Mouse (Mus musculus): ENCODE measurements around the gene Gadd45b. TPM values are rescaled to one million over a fixed set of nuclear protein-coding genes. Genes with fewer than 3 reads are reported as not detected.

Gadd45b gene
- polyA plus RNA-seq, 1 experiment from 2014 or later = 145 TPM

- Histone ChIP-seq H3K4me1 (ENCODE audit: insufficient read depth, low read depth, low read length) (peaks cover 48% of the 10 kb centered on the region), H3K4me2 (replicated peaks; ENCODE audit: low read depth, low read length) (no peak overlapping the region), H3K4me3 (ENCODE audit: low read depth, low read length) (no peak overlapping the region), H3K9ac (replicated peaks; ENCODE audit: low read depth) (no peak overlapping the region), H3K36me3 (ENCODE audit: insufficient read depth, low read length) (no peaks in the 10 kb centered on the region), H3K27ac (ENCODE audit: low read length) (peak overlapping the region; percentile 73; the same call in 1 of the 2 replicates), H3K27me3 (replicated peaks; ENCODE audit: insufficient read depth, low read length) (no peaks in the 10 kb centered on the region), H3K9me3 (ENCODE audit: low read length) (no peaks in the 10 kb centered on the region)
- 4% methylated on average over 2 of the region's 2 CpGs for WGBS
- ATAC-seq (no peak), DNase-seq (ENCODE audit: low spot score) (no peak)
- TF ChIP-seq EP300 (IDR thresholded peaks at IDR 0.05) = no peak
- TF ChIP-seq CTCF (IDR thresholded peaks at IDR 0.05) = no peak
Observed at GRCm38 (mm10) chr10:80940988-80941347, 11.1 kb downstream of the Gadd45b start.

- TF ChIP-seq CTCF (IDR thresholded peaks at IDR 0.05) (no peak), EP300 (IDR thresholded peaks at IDR 0.05) (no peak)
- Histone ChIP-seq H3K4me3 (ENCODE audit: low read depth, low read length) (no peak overlapping the region), H3K4me1 (ENCODE audit: insufficient read depth, low read depth, low read length) (peaks cover 35% of the 10 kb centered on the region), H3K9ac (replicated peaks; ENCODE audit: low read depth) (no peak overlapping the region), H3K27me3 (replicated peaks; ENCODE audit: insufficient read depth, low read length) (no peaks in the 10 kb centered on the region), H3K4me2 (replicated peaks; ENCODE audit: low read depth, low read length) (no peak overlapping the region), H3K9me3 (ENCODE audit: low read length) (no peaks in the 10 kb centered on the region), H3K27ac (ENCODE audit: low read length) (no peak overlapping the region), H3K36me3 (ENCODE audit: insufficient read depth, low read length) (no peaks in the 10 kb centered on the region)
- no peak for DNase-seq (ENCODE audit: low spot score)
- WGBS = 62% methylated on average over 8 of the region's 8 CpGs
- ATAC-seq = no peak
Observed at GRCm38 (mm10) chr10:80942919-80943318, 13.0 kb downstream of the Gadd45b start.

- Histone ChIP-seq H3K4me1 (ENCODE audit: insufficient read depth, low read depth, low read length) (peaks cover 31% of the 10 kb centered on the region), H3K27me3 (replicated peaks; ENCODE audit: insufficient read depth, low read length) (no peaks in the 10 kb centered on the region), H3K9me3 (ENCODE audit: low read length) (no peaks in the 10 kb centered on the region), H3K36me3 (ENCODE audit: insufficient read depth, low read length) (no peaks in the 10 kb centered on the region), H3K4me2 (replicated peaks; ENCODE audit: low read depth, low read length) (no peak overlapping the region), H3K4me3 (ENCODE audit: low read depth, low read length) (no peak overlapping the region), H3K9ac (replicated peaks; ENCODE audit: low read depth) (no peak overlapping the region), H3K27ac (ENCODE audit: low read length) (no peak overlapping the region)
- ATAC-seq (no peak), DNase-seq (ENCODE audit: low spot score) (peak; percentile 7)
- 56% methylated on average over 9 of the region's 9 CpGs for WGBS
- TF ChIP-seq CTCF (IDR thresholded peaks at IDR 0.05) = no peak
- no peak for TF ChIP-seq EP300 (IDR thresholded peaks at IDR 0.05)
Observed at GRCm38 (mm10) chr10:80943701-80944100, 13.8 kb downstream of the Gadd45b start.

- Histone ChIP-seq H3K9me3 (ENCODE audit: low read length) (no peaks in the 10 kb centered on the region), H3K4me3 (ENCODE audit: low read depth, low read length) (no peak overlapping the region), H3K4me1 (ENCODE audit: insufficient read depth, low read depth, low read length) (peaks cover 29% of the 10 kb centered on the region), H3K9ac (replicated peaks; ENCODE audit: low read depth) (no peak overlapping the region), H3K4me2 (replicated peaks; ENCODE audit: low read depth, low read length) (no peak overlapping the region), H3K27me3 (replicated peaks; ENCODE audit: insufficient read depth, low read length) (no peaks in the 10 kb centered on the region), H3K27ac (ENCODE audit: low read length) (no peak overlapping the region), H3K36me3 (ENCODE audit: insufficient read depth, low read length) (no peaks in the 10 kb centered on the region)
- no peak for DNase-seq (ENCODE audit: low spot score)
- no peak for ATAC-seq
- 71% methylated on average over 5 of the region's 5 CpGs for WGBS
- no peak for TF ChIP-seq CTCF (IDR thresholded peaks at IDR 0.05)
Observed at GRCm38 (mm10) chr10:80944231-80944630, 14.4 kb downstream of the Gadd45b start.

- Histone ChIP-seq H3K9ac (replicated peaks; ENCODE audit: low read depth) (no peak overlapping the region), H3K27me3 (replicated peaks; ENCODE audit: insufficient read depth, low read length) (no peaks in the 10 kb centered on the region), H3K36me3 (ENCODE audit: insufficient read depth, low read length) (no peaks in the 10 kb centered on the region), H3K4me3 (ENCODE audit: low read depth, low read length) (no peak overlapping the region), H3K4me1 (ENCODE audit: insufficient read depth, low read depth, low read length) (peaks cover 12% of the 10 kb centered on the region), H3K9me3 (ENCODE audit: low read length) (no peaks in the 10 kb centered on the region), H3K27ac (ENCODE audit: low read length) (peak overlapping the region; percentile 15; the same call in 1 of the 2 replicates), H3K4me2 (replicated peaks; ENCODE audit: low read depth, low read length) (no peak overlapping the region)
- WGBS = 46% methylated on average over 14 of the region's 14 CpGs
- DNase-seq (ENCODE audit: low spot score) (peak; percentile 60), ATAC-seq (peak; percentile 39)
- TF ChIP-seq EP300 (IDR thresholded peaks at IDR 0.05) (peak; percentile 54), CTCF (IDR thresholded peaks at IDR 0.05) (peak; percentile 67)
Observed at GRCm38 (mm10) chr10:80946684-80947437, 17.0 kb downstream of the Gadd45b start.

GRCm38 (mm10) chr10:80947802-80948201 lies 17.9 kb downstream of the Gadd45b start:
- no peak for TF ChIP-seq CTCF (IDR thresholded peaks at IDR 0.05)
- TF ChIP-seq EP300 (IDR thresholded peaks at IDR 0.05) = no peak
- H3K4me1 ChIP-seq (ENCODE audit: insufficient read depth, low read depth, low read length) = peaks cover 12% of the 10 kb centered on the region
- no peaks in the 10 kb centered on the region for H3K36me3 ChIP-seq (ENCODE audit: insufficient read depth, low read length)
- ATAC-seq (peak; percentile 28; the same call in 1 of the 2 replicates), DNase-seq (ENCODE audit: low spot score) (peak; percentile 37)
- no peak overlapping the region for H3K4me2 ChIP-seq (replicated peaks; ENCODE audit: low read depth, low read length)
- H3K4me3 ChIP-seq (ENCODE audit: low read depth, low read length) = no peak overlapping the region
- no peaks in the 10 kb centered on the region for H3K9me3 ChIP-seq (ENCODE audit: low read length)
- H3K27me3 ChIP-seq (replicated peaks; ENCODE audit: insufficient read depth, low read length) = no peaks in the 10 kb centered on the region
- no peak overlapping the region for H3K9ac ChIP-seq (replicated peaks; ENCODE audit: low read depth)
- H3K27ac ChIP-seq (ENCODE audit: low read length) = peak overlapping the region; percentile 15
- WGBS = 21% methylated on average over 2 of the region's 2 CpGs
